Mouse (Mus musculus) spleen, adult 2 months (tissue): ENCODE data around the gene Sar1b. TPM values are rescaled to one million over a fixed set of nuclear protein-coding genes. Genes with fewer than 3 reads are reported as not detected.

Experiments used
- DNase-seq, 2 experiments: peaks; one replicate each; pipeline versions ENCODE4 v3.0.0 to v3.0.0-alpha.2; 2012 to 2021; ENCODE audit warnings: low spot score in 2 of 2, low read depth in 1 of 2
- H3K27ac ChIP-seq: fragments of 200-500 bp; 2 replicates; pipeline ENCODE4 v1.5.1; 2012; ENCODE audit warnings: low read length, inconsistent platforms; ENCODE audit not compliant: insufficient read depth
- H3K27me3 ChIP-seq: fragments of 200-500 bp; 2 replicates; pipeline ENCODE4 v1.6.1; 2012; ENCODE audit warnings: mild to moderate bottlenecking, moderate library complexity, low read length, inconsistent platforms; ENCODE audit not compliant: control insufficient read depth, insufficient read depth
- H3K36me3 ChIP-seq: fragments of 200-500 bp; 2 replicates; pipeline ENCODE4 v1.6.1; 2012; ENCODE audit warnings: mild to moderate bottlenecking, low read length, inconsistent platforms; ENCODE audit not compliant: control insufficient read depth, insufficient read depth
- H3K4me1 ChIP-seq: fragments of 200-500 bp; 2 replicates; pipeline ENCODE4 v1.6.1; 2011; ENCODE audit warnings: inconsistent platforms; ENCODE audit not compliant: control insufficient read depth, insufficient read depth, insufficient read length
- H3K4me3 ChIP-seq: fragments of 200-500 bp; 2 replicates; pipeline ENCODE4 v1.5.1; 2011; ENCODE audit warnings: mild to moderate bottlenecking, inconsistent platforms; ENCODE audit not compliant: insufficient read depth, insufficient read length; ENCODE audit errors: extremely low read depth
- CTCF ChIP-seq: fragments of 200-500 bp; IDR thresholded peaks from 2 replicates; pipeline ENCODE4 v1.5.1; 2011; ENCODE audit warnings: mild to moderate bottlenecking, inconsistent platforms; ENCODE audit not compliant: insufficient read depth, insufficient read length, insufficient replicate concordance; ENCODE audit errors: extremely low read depth
- POLR2A ChIP-seq: fragments of 200-500 bp; IDR thresholded peaks from 2 replicates; pipeline ENCODE4 v1.6.1; 2011; ENCODE audit warnings: low read depth, low read length, inconsistent platforms
- WGBS: fragments of 180-500 bp; shearing (Covaris S2); methylation state at CpG from one replicate; pipeline ENCODE4 v1.1.7; 2018; 5-methylcytosine and 5-hydroxymethylcytosine counted together
- polyA plus RNA-seq: library from polyadenylated mRNA; depleted of rRNA; stranded (reverse); fragments of >200 nt; gene quantifications from 2 replicates; pipeline ENCODE4 v1.2.3, GENCODE M21; 2012; rRNA removed

The Sar1b gene
- polyA plus RNA-seq, 1 experiment = 5.4 TPM

DNA sequence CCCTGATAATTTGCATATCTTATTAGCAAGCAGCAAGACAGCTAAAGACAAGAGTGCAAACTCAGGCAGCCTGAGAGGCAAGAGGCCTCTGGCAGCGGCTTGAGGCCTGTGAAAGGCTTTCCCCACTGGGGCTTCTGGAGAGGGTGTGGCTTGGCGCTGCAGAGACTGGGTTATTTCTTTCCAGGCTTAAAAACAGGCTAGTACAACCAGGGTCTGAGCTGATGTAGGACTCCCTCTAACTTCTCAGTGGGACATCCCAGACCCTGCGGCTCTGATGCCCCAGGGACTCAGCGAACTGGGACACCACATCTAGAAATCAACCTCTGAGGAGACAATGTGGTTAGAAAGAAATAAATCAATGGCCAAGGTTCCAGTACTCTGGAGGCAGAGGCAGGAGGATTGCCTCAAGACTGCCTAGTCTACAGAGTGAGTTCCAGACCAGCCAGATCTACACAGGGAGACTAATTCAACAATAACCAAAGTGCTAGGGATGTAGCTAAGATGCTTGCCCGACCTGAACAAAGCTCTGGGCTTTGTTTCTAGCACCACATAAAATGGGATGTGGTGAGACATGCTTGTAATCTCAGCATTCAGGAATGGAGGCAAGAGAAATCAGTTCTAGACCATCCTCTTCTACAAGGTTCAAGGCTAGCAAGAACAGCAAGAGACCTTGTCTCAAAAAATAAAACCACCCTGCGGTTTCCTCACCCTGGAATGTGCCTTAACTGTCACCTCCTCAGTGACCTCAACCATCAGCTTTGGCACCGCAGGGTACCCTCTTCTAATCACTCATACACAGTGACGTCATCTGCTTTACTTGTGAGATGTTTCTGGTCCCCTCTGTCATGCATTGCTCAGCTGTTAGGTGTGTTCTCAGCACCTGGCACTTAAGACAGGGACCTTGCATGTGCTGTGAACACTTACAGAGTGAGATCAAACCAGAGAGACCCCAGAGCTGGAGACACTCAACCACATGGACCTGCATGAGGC is 74.0 kb downstream of the Sar1b start:
- H3K27me3 ChIP-seq = no peaks in the 10 kb centered on the region
- H3K4me3 ChIP-seq = no peak overlapping the region
- DNase-seq = no peak
- peaks cover 5% of the 10 kb centered on the region; the same call in 1 of the 2 replicates for H3K4me1 ChIP-seq
- 82% methylated on average over 8 of the region's 8 CpGs for WGBS
- TF ChIP-seq CTCF (no peak), POLR2A (no peak)
- H3K36me3 ChIP-seq = peaks cover 16% of the 10 kb centered on the region
- no peak overlapping the region for H3K27ac ChIP-seq

DNA sequence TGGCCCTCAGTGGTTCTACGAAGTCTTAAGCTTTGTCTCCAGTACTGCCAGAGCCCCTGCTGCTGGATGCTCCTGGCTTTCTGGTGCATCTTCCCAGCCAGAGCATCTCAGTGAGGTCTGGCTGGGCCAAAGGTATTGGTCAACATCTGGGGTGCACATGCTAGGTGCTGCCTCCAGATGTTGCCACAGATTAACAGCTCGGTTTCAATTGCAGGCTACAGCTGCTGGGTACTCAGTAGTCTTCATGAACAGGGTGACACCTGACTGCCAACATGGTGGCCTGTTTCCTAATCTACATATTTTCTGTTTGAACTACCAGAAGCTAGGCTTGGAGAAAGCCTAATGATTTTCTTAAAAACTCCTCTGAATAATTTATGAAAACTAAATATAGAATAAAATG is 75.6 kb downstream of the Sar1b start:
- no peak for DNase-seq
- Histone ChIP-seq H3K36me3 (peaks cover 14% of the 10 kb centered on the region), H3K4me1 (peaks cover 9% of the 10 kb centered on the region; the same call in 1 of the 2 replicates), H3K4me3 (no peak overlapping the region), H3K27me3 (no peaks in the 10 kb centered on the region), H3K27ac (no peak overlapping the region)
- no peak for TF ChIP-seq POLR2A
- no peak for TF ChIP-seq CTCF
- WGBS = 85% methylated on average over 2 of the region's 2 CpGs

DNA sequence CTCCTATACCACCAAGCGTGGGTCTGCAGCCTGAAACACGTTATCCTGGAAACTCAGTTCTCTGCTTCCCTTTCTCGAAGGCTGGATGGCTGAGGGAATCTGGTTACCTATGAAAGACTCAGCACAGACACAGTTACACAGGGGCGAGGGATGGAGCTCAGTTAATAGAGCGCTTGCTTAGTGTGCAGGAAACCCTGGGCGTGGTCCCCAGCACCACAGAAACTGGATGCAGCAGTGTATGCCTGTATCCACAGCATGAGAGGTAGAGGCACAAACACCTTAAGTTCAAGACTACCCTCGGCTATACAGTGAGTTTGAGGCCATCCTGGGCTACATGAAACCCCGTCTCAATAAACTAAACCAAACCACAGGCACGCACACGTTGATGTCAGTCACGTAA is 76.5 kb downstream of the Sar1b start:
- no peak for TF ChIP-seq CTCF
- no peak for TF ChIP-seq POLR2A
- no peak overlapping the region for H3K27ac ChIP-seq
- H3K4me1 ChIP-seq = peaks cover 16% of the 10 kb centered on the region; the same call in 1 of the 2 replicates
- 91% methylated on average over 11 of the region's 11 CpGs for WGBS
- no peaks in the 10 kb centered on the region for H3K27me3 ChIP-seq
- H3K4me3 ChIP-seq = no peak overlapping the region
- no peak for DNase-seq
- peaks cover 15% of the 10 kb centered on the region for H3K36me3 ChIP-seq

DNA sequence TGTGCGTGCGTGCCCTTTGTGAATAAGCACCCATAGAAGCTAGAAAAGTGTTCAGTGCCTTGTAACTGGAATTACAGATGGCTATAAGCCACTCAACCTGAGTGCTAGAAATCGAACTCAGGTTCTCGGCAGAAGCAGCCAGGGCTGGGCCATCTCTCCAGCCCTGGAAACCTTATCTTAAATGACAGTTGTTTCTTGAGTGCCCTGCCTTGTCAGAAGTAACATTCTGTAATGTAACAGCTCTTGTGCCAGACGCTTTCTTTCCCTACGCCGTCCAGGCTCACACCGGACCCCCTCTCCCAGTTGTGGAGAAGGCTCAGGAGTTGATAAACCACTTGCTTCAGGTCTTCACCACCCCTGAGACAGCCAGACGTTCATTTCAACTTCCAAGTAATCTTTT is 77.2 kb downstream of the Sar1b start:
- Histone ChIP-seq H3K4me3 (no peak overlapping the region), H3K36me3 (peaks cover 13% of the 10 kb centered on the region), H3K4me1 (peaks cover 18% of the 10 kb centered on the region; the same call in 1 of the 2 replicates), H3K27me3 (no peaks in the 10 kb centered on the region), H3K27ac (0 out of 2 replicates have a peak overlapping the region, but pooled peaks have one; percentile 25)
- 74% methylated on average over 9 of the region's 9 CpGs for WGBS
- no peak for DNase-seq
- TF ChIP-seq POLR2A (no peak), CTCF (no peak)

GRCm38 (mm10) chr11:51841149-51841548 is 77.7 kb downstream of the Sar1b start:
- peaks cover 15% of the 10 kb centered on the region for H3K36me3 ChIP-seq
- no peaks in the 10 kb centered on the region for H3K27me3 ChIP-seq
- 80% methylated on average over 9 of the region's 9 CpGs for WGBS
- peaks cover 18% of the 10 kb centered on the region; the same call in 1 of the 2 replicates for H3K4me1 ChIP-seq
- H3K4me3 ChIP-seq = no peak overlapping the region
- no peak for DNase-seq
- 0 out of 2 replicates have a peak overlapping the region, but pooled peaks have one; percentile 25 for H3K27ac ChIP-seq
- TF ChIP-seq POLR2A (no peak), CTCF (no peak)

Other genes starting within 250 kb of the Sar1b start
- 13.2 and 20.5 TPM in 2 replicates for gene Phykpl, start 178.9 kb upstream of the Sar1b start, polyA plus RNA-seq
- 146 and 314 TPM in 2 replicates for gene Hnrnpab, start 156.8 kb upstream of the Sar1b start, polyA plus RNA-seq
- 34.3 and 41.2 TPM in 2 replicates for gene Nhp2, start 144.0 kb upstream of the Sar1b start, polyA plus RNA-seq
- 71.2 and 87.4 TPM in 2 replicates for gene Rmnd5b, start 127.8 kb upstream of the Sar1b start, polyA plus RNA-seq
- gene N4bp3, start 112.8 kb upstream of the Sar1b start, polyA plus RNA-seq = 11.3 and 14.7 TPM in 2 replicates
- 3.4 and 5.0 TPM in 2 replicates for gene D930048N14Rik, start 112.7 kb upstream of the Sar1b start, polyA plus RNA-seq
- 2.4 and 2.9 TPM in 2 replicates for gene 0610009B22Rik, start 74.8 kb upstream of the Sar1b start, polyA plus RNA-seq
- 10.0 and 13.5 TPM in 2 replicates for gene Sec24a, start 53 bp upstream of the Sar1b start, polyA plus RNA-seq
- gene Jade2, start 94.0 kb downstream of the Sar1b start, polyA plus RNA-seq = 24.8 and 27.2 TPM in 2 replicates
- 22.7 TPM in 2 replicates for gene Cdkn2aipnl, start 204.0 kb downstream of the Sar1b start, polyA plus RNA-seq
- gene Ube2b, start 237.1 kb downstream of the Sar1b start, polyA plus RNA-seq = 26.6 and 28.6 TPM in 2 replicates
- gene Cdkl3, start 240.5 kb downstream of the Sar1b start, polyA plus RNA-seq = 1.3 and 1.4 TPM in 2 replicates